Mouse (Mus musculus): ENCODE data around the gene H2al1a. TPM values are rescaled to one million over a fixed set of nuclear protein-coding genes. Genes with fewer than 3 reads are reported as not detected.
"Not testable (repeated sequence)": the region's sequence is repeated elsewhere in the genome, so short reads cannot be mapped to it uniquely, and the experiment has no call there.

The H2al1a gene
- not detected for total RNA-seq (2021)

GRCm38 (mm10) chrX:11298957-11299356, at the start of gene H2al1a:
TSS of gene H2al1a (plus strand) at chrX:11299257.
- DNase-seq; intact Hi-C loops (cut with DNase I): not testable (repeated sequence)

- DNase-seq: peak in 1 of 2 experiments; percentile 10
Measured at GRCm38 (mm10) chrX:11250155-11250554, 48.9 kb upstream of the H2al1a start.

GRCm38 (mm10) chrX:11254062-11254461, 45.0 kb upstream of the H2al1a start:
- intact Hi-C loops (cut with DNase I): no loop called here
- DNase-seq: peak; percentile 4 to 12

More at GRCm38 (mm10) chrX:11250155-11250554, 48.9 kb upstream of the H2al1a start:
- intact Hi-C loops (cut with DNase I): no loop called here

GRCm38 (mm10) chrX:11254521-11255207, 44.4 kb upstream of the H2al1a start:
- peak; percentile 5 to 12 for DNase-seq
- intact Hi-C loops (cut with DNase I): no loop called here

GRCm38 (mm10) chrX:11255564-11256360, 43.3 kb upstream of the H2al1a start:
- DNase-seq: no peak
- intact Hi-C loops (cut with DNase I): no loop called here

GRCm38 (mm10) chrX:11264918-11265317, 34.1 kb upstream of the H2al1a start:
- DNase-seq: peak; percentile 8 to 20
- intact Hi-C loops (cut with DNase I): no loop called here

GRCm38 (mm10) chrX:11267791-11268190, 31.3 kb upstream of the H2al1a start:
- peak; percentile 30 to 52 for DNase-seq
- intact Hi-C loops (cut with DNase I): no loop called here

- peak; percentile 53 to 54 for DNase-seq
- intact Hi-C loops (cut with DNase I): no loop called here
Measured at GRCm38 (mm10) chrX:11269074-11269473, 30.0 kb upstream of the H2al1a start.

- intact Hi-C loops (cut with DNase I): no loop called here
Measured at GRCm38 (mm10) chrX:11273190-11273589, 25.9 kb upstream of the H2al1a start.

GRCm38 (mm10) chrX:11277083-11277482, 22.0 kb upstream of the H2al1a start:
- no peak for DNase-seq
- intact Hi-C loops (cut with DNase I): no loop called here

More at GRCm38 (mm10) chrX:11273190-11273589, 25.9 kb upstream of the H2al1a start:
- DNase-seq: no peak

- intact Hi-C loops (cut with DNase I): no loop called here
- DNase-seq: no peak
Measured at GRCm38 (mm10) chrX:11280741-11281140, 18.3 kb upstream of the H2al1a start.

GRCm38 (mm10) chrX:11288306-11288882, 10.7 kb upstream of the H2al1a start:
- intact Hi-C loops (cut with DNase I): loop anchor here (5.0 kb wide), 1 partner anchor 54 kb away; no protein-coding TSS in a partner anchor
- peak; percentile 50 to 55 for DNase-seq

- intact Hi-C loops (cut with DNase I): loop anchor here (5.0 kb wide), 1 partner anchor 53 kb away; no protein-coding TSS in a partner anchor
Measured at GRCm38 (mm10) chrX:11289244-11289643, 9.8 kb upstream of the H2al1a start.

GRCm38 (mm10) chrX:11302132-11302531, 3.1 kb downstream of the H2al1a start, which contains the start of gene H2al1b:
TSS of gene H2al1b (plus strand) at chrX:11302432.
- DNase-seq; intact Hi-C loops (cut with DNase I): not testable (repeated sequence)

More at GRCm38 (mm10) chrX:11289244-11289643, 9.8 kb upstream of the H2al1a start:
- no peak for DNase-seq

- DNase-seq; intact Hi-C loops (cut with DNase I): not testable (repeated sequence)
Measured at GRCm38 (mm10) chrX:11305355-11305754, 6.3 kb downstream of the H2al1a start, which contains the start of gene H2al1c. TSS of gene H2al1c (plus strand) at chrX:11305655.

GRCm38 (mm10) chrX:11308524-11308923, 9.5 kb downstream of the H2al1a start, which contains the start of gene H2al1d:
TSS of gene H2al1d (plus strand) at chrX:11308824.
- intact Hi-C loops (cut with DNase I); DNase-seq: not testable (repeated sequence)

GRCm38 (mm10) chrX:11311634-11312033, 12.6 kb downstream of the H2al1a start, which contains the start of gene H2al1e:
TSS of gene H2al1e (plus strand) at chrX:11311934.
- intact Hi-C loops (cut with DNase I); DNase-seq: not testable (repeated sequence)

GRCm38 (mm10) chrX:11314858-11315257, 15.8 kb downstream of the H2al1a start, which contains the start of gene H2al1f:
TSS of gene H2al1f (plus strand) at chrX:11315158.
- intact Hi-C loops (cut with DNase I); DNase-seq: not testable (repeated sequence)

- intact Hi-C loops (cut with DNase I): not testable (repeated sequence)
Measured at GRCm38 (mm10) chrX:11317956-11318355, 18.9 kb downstream of the H2al1a start, which contains the start of gene H2al1g. TSS of gene H2al1g (plus strand) at chrX:11318256.

GRCm38 (mm10) chrX:11321192-11321591, 22.1 kb downstream of the H2al1a start, which contains the start of gene H2al1h:
TSS of gene H2al1h (plus strand) at chrX:11321492.
- DNase-seq; intact Hi-C loops (cut with DNase I): not testable (repeated sequence)

More at GRCm38 (mm10) chrX:11317956-11318355, 18.9 kb downstream of the H2al1a start, which contains the start of gene H2al1g:
- not testable (repeated sequence) for DNase-seq

Data from heart, postnatal 10 days (tissue).